Mouse (Mus musculus) kidney, adult 2 months (tissue): ENCODE data around the gene Dand5.
A peak's percentile ranks its signal among the peaks of the same experiment; 100 is the strongest.

Source experiments
- CTCF ChIP-seq: fragments of 200-500 bp; conservative IDR thresholded peaks from 2 replicates; pipeline ENCODE4 v1.5.1; 2011; ENCODE audit warnings: low read depth, mild to moderate bottlenecking, control low read depth, low read length, moderate library complexity, mixed read lengths; ENCODE audit not compliant: insufficient read depth, insufficient read length
- POLR2A ChIP-seq: fragments of 200-500 bp; IDR thresholded peaks from one replicate; pipeline ENCODE4 v1.6.1; 2011; ENCODE audit warnings: low read depth, low read length, control low read depth

GRCm38 (mm10) chr8:84823653-84824052 is 1.0 kb upstream of the Dand5 start:
- TF ChIP-seq POLR2A (no peak), CTCF (peak; percentile 91)
